Mouse (Mus musculus) hindbrain, embryonic 15.5 days (tissue): ENCODE measurements at regions not wholly inside any gene's neighbourhood (a gene's known extent, or its start where the extent isn't known, plus 50 kb on each side); places are given as distances from the start of the nearest gene placed in this dataset.

Experiments
- ATAC-seq: fragments of 200-750 bp; cut with Nextera tagmentation; 2 replicates; pipeline ENCODE4 v1.8.0; 2017; ENCODE audit warnings: low read depth, moderate number of reproducible peaks, moderate TSS enrichment; ENCODE audit not compliant: low FRiP score
- H3K27ac ChIP-seq: fragments of 300-500 bp; sonication (generic); replicated peaks from 2 replicates; pipeline ENCODE4 v1.5.1; 2015; ENCODE audit warnings: mild to moderate bottlenecking, inconsistent platforms
- H3K27me3 ChIP-seq: fragments of 300-500 bp; sonication (generic); 2 replicates; pipeline ENCODE4 v1.6.1; 2015; ENCODE audit warnings: control low read depth, inconsistent platforms
- H3K36me3 ChIP-seq: fragments of 300-500 bp; sonication (generic); 2 replicates; pipeline ENCODE4 v1.6.1; 2015; ENCODE audit warnings: control low read depth, inconsistent platforms
- H3K4me1 ChIP-seq: fragments of 300-500 bp; sonication (generic); replicated peaks from 2 replicates; pipeline ENCODE4 v1.6.1; 2015; ENCODE audit warnings: control low read depth, inconsistent platforms
- H3K4me2 ChIP-seq: fragments of 300-500 bp; sonication (generic); 2 replicates; pipeline ENCODE4 v1.6.1; 2015; ENCODE audit warnings: moderate library complexity, mild to moderate bottlenecking, inconsistent platforms
- H3K4me3 ChIP-seq: fragments of 300-500 bp; sonication (generic); 2 replicates; pipeline ENCODE4 v1.5.1; 2015; ENCODE audit warnings: mild to moderate bottlenecking, inconsistent platforms
- H3K9ac ChIP-seq: fragments of 300-500 bp; sonication (generic); 2 replicates; pipeline ENCODE4 v1.6.1; 2015; ENCODE audit warnings: inconsistent platforms
- H3K9me3 ChIP-seq: fragments of 300-500 bp; sonication (generic); 2 replicates; pipeline ENCODE4 v1.6.1; 2016; ENCODE audit warnings: control low read depth, inconsistent platforms
- WGBS: fragments of 180-500 bp; shearing (Covaris S2); methylation state at CpG from one replicate; pipeline ENCODE4 v1.1.7; 2015; 5-methylcytosine and 5-hydroxymethylcytosine counted together

DNA sequence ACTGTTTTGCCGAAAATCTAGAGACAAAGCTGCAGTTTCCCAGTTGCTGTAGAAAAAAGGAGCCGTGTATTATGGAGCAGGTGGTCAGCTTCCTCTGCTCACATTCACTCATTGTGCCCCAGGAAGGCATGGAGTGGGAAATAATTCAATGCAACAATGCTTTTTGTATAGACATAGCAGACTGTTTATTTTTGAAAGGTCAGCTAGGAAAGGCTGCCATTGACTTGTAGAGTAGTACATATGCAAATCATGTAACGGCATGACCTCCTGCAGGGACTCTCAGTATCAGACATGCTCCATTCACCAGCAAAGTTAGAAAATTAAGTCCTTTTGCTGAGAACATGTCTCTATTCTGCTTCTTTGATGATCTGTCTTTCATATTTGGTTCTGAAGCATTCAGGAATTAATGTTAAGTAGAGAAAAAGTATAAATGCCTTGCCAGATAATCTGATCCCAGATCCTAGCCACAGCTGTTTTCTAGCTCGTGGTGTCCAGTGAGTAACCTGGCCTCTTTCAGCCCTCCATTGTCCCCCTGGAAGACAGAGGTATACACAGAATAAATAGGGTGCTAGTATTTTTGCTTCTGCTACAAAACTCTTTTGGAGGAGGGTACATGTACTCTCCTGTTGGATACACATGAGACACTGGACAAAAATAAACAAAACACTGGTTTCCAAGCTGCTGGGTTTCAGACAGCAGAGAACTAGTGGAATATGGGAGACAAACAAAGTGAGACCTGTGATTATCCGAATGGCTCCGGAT is 389.5 kb upstream of the Pik3r1 start:
- Histone ChIP-seq H3K4me2 (no peak overlapping the region), H3K4me3 (no peak overlapping the region), H3K9me3 (no peaks in the 10 kb centered on the region), H3K9ac (no peak overlapping the region), H3K27ac (no peak overlapping the region), H3K27me3 (no peaks in the 10 kb centered on the region), H3K36me3 (no peaks in the 10 kb centered on the region), H3K4me1 (peaks cover 3% of the 10 kb centered on the region; the same call in 1 of the 2 replicates)
- no peak for ATAC-seq
- 37% methylated on average over 6 of the region's 6 CpGs for WGBS

GRCm38 (mm10) chr13:102173382-102174234 is 405.6 kb upstream of the Pik3r1 start:
- WGBS = 60% methylated on average over 9 of the region's 9 CpGs
- ATAC-seq = peak; percentile 54; the same call in 1 of the 2 replicates
- Histone ChIP-seq H3K27ac (no peak overlapping the region), H3K9ac (no peak overlapping the region), H3K36me3 (no peaks in the 10 kb centered on the region), H3K27me3 (no peaks in the 10 kb centered on the region), H3K9me3 (no peaks in the 10 kb centered on the region), H3K4me1 (0 out of 2 replicates have a peak, but pooled peaks cover 3% of the 10 kb centered on the region), H3K4me3 (no peak overlapping the region), H3K4me2 (no peak overlapping the region)

- H3K27ac ChIP-seq = no peak overlapping the region
- no peaks in the 10 kb centered on the region for H3K27me3 ChIP-seq
- H3K4me2 ChIP-seq = no peak overlapping the region
- ATAC-seq = no peak
- H3K9me3 ChIP-seq = no peaks in the 10 kb centered on the region
- H3K36me3 ChIP-seq = no peaks in the 10 kb centered on the region
- 89% methylated on average over 3 of the region's 3 CpGs for WGBS
- no peak overlapping the region for H3K4me3 ChIP-seq
- no peak overlapping the region for H3K9ac ChIP-seq
- H3K4me1 ChIP-seq = 0 out of 2 replicates have a peak, but pooled peaks cover 3% of the 10 kb centered on the region
Measured at GRCm38 (mm10) chr13:102174431-102174830, 406.4 kb upstream of the Pik3r1 start.

GRCm38 (mm10) chr13:102174896-102175295 is 406.9 kb upstream of the Pik3r1 start:
- 88% methylated on average over 2 of the region's 2 CpGs for WGBS
- Histone ChIP-seq H3K4me3 (no peak overlapping the region), H3K4me1 (0 out of 2 replicates have a peak, but pooled peaks cover 3% of the 10 kb centered on the region), H3K4me2 (no peak overlapping the region), H3K27ac (no peak overlapping the region), H3K9me3 (no peaks in the 10 kb centered on the region), H3K36me3 (no peaks in the 10 kb centered on the region), H3K9ac (no peak overlapping the region), H3K27me3 (no peaks in the 10 kb centered on the region)
- ATAC-seq = no peak

DNA sequence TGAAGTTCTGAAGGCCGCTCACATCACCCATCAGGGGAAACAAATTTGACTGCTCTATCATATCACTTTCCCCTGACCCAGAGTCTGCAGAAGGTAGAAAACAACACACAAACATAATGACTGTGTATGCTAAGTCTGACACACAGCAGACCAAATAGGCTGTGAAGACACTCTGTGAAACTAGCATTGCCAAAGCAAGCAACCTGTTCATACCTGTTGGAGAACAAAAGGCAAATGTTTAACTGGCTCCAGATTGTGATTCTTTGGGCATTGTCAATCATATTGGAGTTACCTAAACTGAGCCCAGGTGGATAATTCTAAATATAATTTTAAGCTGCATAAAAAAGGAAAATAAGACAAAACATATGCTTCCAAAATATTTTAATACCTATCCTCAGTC is 407.4 kb upstream of the Pik3r1 start:
- WGBS = 86% methylated on average over 1 of the region's 1 CpGs

GRCm38 (mm10) chr13:102176456-102176855 is 408.4 kb upstream of the Pik3r1 start:
- Histone ChIP-seq H3K4me3 (no peak overlapping the region), H3K4me1 (0 out of 2 replicates have a peak, but pooled peaks cover 3% of the 10 kb centered on the region), H3K27ac (no peak overlapping the region), H3K9ac (no peak overlapping the region), H3K4me2 (no peak overlapping the region), H3K36me3 (no peaks in the 10 kb centered on the region), H3K27me3 (no peaks in the 10 kb centered on the region), H3K9me3 (no peaks in the 10 kb centered on the region)
- ATAC-seq = no peak
- 85% methylated on average over 2 of the region's 2 CpGs for whole genome bisulfite sequencing

More for the DNA sequence above, 407.4 kb upstream of the Pik3r1 start:
- no peaks in the 10 kb centered on the region for H3K36me3 ChIP-seq
- H3K4me3 ChIP-seq = no peak overlapping the region
- H3K27me3 ChIP-seq = no peaks in the 10 kb centered on the region
- no peak for ATAC-seq
- no peak overlapping the region for H3K4me2 ChIP-seq
- 0 out of 2 replicates have a peak, but pooled peaks cover 3% of the 10 kb centered on the region for H3K4me1 ChIP-seq
- no peak overlapping the region for H3K27ac ChIP-seq
- H3K9ac ChIP-seq = no peak overlapping the region
- no peaks in the 10 kb centered on the region for H3K9me3 ChIP-seq

GRCm38 (mm10) chr13:102194716-102195115 is 426.7 kb upstream of the Pik3r1 start:
- H3K27me3 ChIP-seq = no peaks in the 10 kb centered on the region
- H3K4me3 ChIP-seq = no peak overlapping the region
- H3K4me1 ChIP-seq = no peaks in the 10 kb centered on the region
- H3K27ac ChIP-seq = no peak overlapping the region
- H3K4me2 ChIP-seq = no peak overlapping the region
- H3K9me3 ChIP-seq = no peaks in the 10 kb centered on the region
- no peak overlapping the region for H3K9ac ChIP-seq
- H3K36me3 ChIP-seq = no peaks in the 10 kb centered on the region
- ATAC-seq = no peak

DNA sequence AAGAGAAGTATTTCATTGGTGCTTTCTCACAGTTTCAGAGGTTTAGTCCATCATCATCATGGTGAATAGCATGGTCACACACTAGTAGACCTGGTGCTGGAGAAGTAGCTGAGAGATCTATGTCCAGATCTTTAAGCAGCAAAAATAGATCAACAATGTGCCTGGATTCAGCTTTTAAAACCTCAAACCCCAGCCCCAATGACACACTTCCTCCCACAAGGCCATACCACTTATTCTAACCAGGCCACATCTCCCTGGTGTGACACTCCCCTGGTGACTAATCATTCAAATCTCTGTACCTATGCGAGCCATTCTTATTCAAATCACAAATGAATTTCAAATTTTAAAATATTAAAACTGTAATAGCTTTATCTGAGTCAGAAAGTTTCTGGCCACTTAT is 434.3 kb upstream of the Pik3r1 start:
- no peak for ATAC-seq
- Histone ChIP-seq H3K27me3 (no peaks in the 10 kb centered on the region), H3K27ac (no peak overlapping the region), H3K36me3 (no peaks in the 10 kb centered on the region), H3K9me3 (no peaks in the 10 kb centered on the region), H3K4me1 (no peaks in the 10 kb centered on the region), H3K4me2 (no peak overlapping the region), H3K4me3 (no peak overlapping the region), H3K9ac (no peak overlapping the region)
- 89% methylated on average over 1 of the region's 1 CpGs for WGBS

- Histone ChIP-seq H3K4me3 (no peak overlapping the region), H3K9me3 (no peaks in the 10 kb centered on the region), H3K36me3 (no peaks in the 10 kb centered on the region), H3K27ac (no peak overlapping the region), H3K4me1 (no peaks in the 10 kb centered on the region), H3K27me3 (no peaks in the 10 kb centered on the region), H3K9ac (no peak overlapping the region), H3K4me2 (no peak overlapping the region)
- ATAC-seq = no peak
- WGBS = 81% methylated on average over 11 of the region's 11 CpGs
Measured at GRCm38 (mm10) chr13:102218486-102218885, 450.5 kb upstream of the Pik3r1 start.

- ATAC-seq = no peak
- Histone ChIP-seq H3K9ac (no peak overlapping the region), H3K4me2 (no peak overlapping the region), H3K9me3 (no peaks in the 10 kb centered on the region), H3K27me3 (no peaks in the 10 kb centered on the region), H3K4me1 (no peaks in the 10 kb centered on the region), H3K36me3 (no peaks in the 10 kb centered on the region), H3K4me3 (no peak overlapping the region), H3K27ac (no peak overlapping the region)
- 91% methylated on average over 7 of the region's 7 CpGs for WGBS
Measured at GRCm38 (mm10) chr13:102231048-102231447, 462.3 kb upstream of the Cd180 start.

GRCm38 (mm10) chr13:102232291-102232936 is 460.9 kb upstream of the Cd180 start:
- Histone ChIP-seq H3K36me3 (no peaks in the 10 kb centered on the region), H3K9me3 (no peaks in the 10 kb centered on the region), H3K27me3 (no peaks in the 10 kb centered on the region), H3K4me1 (no peaks in the 10 kb centered on the region), H3K9ac (no peak overlapping the region), H3K27ac (no peak overlapping the region), H3K4me2 (no peak overlapping the region), H3K4me3 (no peak overlapping the region)
- ATAC-seq = no peak
- WGBS = 69% methylated on average over 4 of the region's 4 CpGs

DNA sequence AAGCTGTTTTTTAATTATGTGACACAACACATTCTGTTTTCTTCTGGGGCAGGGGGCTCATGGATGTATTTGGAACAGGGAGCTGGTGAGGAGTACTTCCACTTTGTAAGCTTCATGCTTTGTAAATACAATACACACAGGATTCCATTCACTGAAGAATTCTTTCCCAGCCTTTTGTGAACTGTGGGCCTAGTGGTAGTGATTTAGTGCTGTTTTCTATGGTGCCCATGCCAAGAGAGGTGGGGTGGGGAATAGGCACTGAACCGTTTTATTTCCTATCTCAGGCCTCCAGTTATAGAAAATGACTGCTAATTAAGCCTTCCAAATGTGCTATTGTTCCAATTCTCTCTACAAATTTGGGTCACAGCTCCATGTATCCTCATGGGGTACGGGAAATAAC is 442.5 kb upstream of the Cd180 start:
- H3K27ac ChIP-seq = no peak overlapping the region
- WGBS = 48% methylated on average over 2 of the region's 2 CpGs
- H3K9me3 ChIP-seq = no peaks in the 10 kb centered on the region
- H3K4me3 ChIP-seq = no peak overlapping the region
- no peak for ATAC-seq
- no peaks in the 10 kb centered on the region for H3K27me3 ChIP-seq
- H3K9ac ChIP-seq = no peak overlapping the region
- no peak overlapping the region for H3K4me2 ChIP-seq
- H3K36me3 ChIP-seq = no peaks in the 10 kb centered on the region
- no peaks in the 10 kb centered on the region for H3K4me1 ChIP-seq
